Mouse (Mus musculus): Measurements from ENCODE around the gene Bid. TPM values are rescaled to one million over a fixed set of nuclear protein-coding genes. Genes with fewer than 3 reads are reported as not detected.

Gene Bid
- polyA plus RNA-seq, 1 experiment from 2014 or later, result 48.2 TPM

Other genes with a start within 250 kb of the Bid start
- 0.08 TPM in 1 of 2 replicates, not detected in the other for gene Slc25a18, start 143.3 kb downstream of the Bid start, polyA plus RNA-seq (2014; fragmentation: Nextera tagmentation; extraction: Ambion mirVana)
- gene Atp6v1e1, start 94.1 kb downstream of the Bid start, polyA plus RNA-seq (2014; fragmentation: Nextera tagmentation; extraction: Ambion mirVana), result 160 and 164 TPM in 2 replicates
- gene Bcl2l13, start 80.6 kb downstream of the Bid start, polyA plus RNA-seq (2014; fragmentation: Nextera tagmentation; extraction: Ambion mirVana), result 52.3 and 66.2 TPM in 2 replicates
- 16.6 and 20.2 TPM in 2 replicates for gene Mical3, start 214.1 kb upstream of the Bid start, polyA plus RNA-seq (2014; fragmentation: Nextera tagmentation; extraction: Ambion mirVana)

Data from liver, embryonic 11.5 days (tissue).